Mouse (Mus musculus) kidney, adult 11 months (tissue): ENCODE data around the gene Cytip.

Experiments
- DNase-seq: peaks from one replicate; pipeline ENCODE4 v3.0.0; 2022

The Cytip gene

GRCm38 (mm10) chr2:58086420-58086819 lies 108.9 kb downstream of the Cytip start:
- DNase-seq, result no peak

GRCm38 (mm10) chr2:58079849-58080248 lies 115.5 kb downstream of the Cytip start:
- no peak for DNase-seq
